Mouse (Mus musculus): ENCODE measurements at regions not wholly inside any gene's neighbourhood (a gene's known extent, or its start where the extent isn't known, plus 50 kb on each side); places are given as distances from the start of the nearest gene placed in this dataset.

GRCm38 (mm10) chr9:46684113-46684850 is 314.3 kb upstream of the Gm4791 start:
- 76% methylated on average over 15 of the region's 15 CpGs for WGBS
- Histone ChIP-seq H3K4me3 (ENCODE audit: low read depth, low read length) (no peak overlapping the region), H3K4me2 (ENCODE audit: low read depth, low read length) (no peak overlapping the region), H3K9ac (replicated peaks; ENCODE audit: low read length) (no peak overlapping the region), H3K36me3 (replicated peaks; ENCODE audit: control insufficient read depth, insufficient read depth, low read depth, low read length) (no peaks in the 10 kb centered on the region), H3K27ac (replicated peaks; ENCODE audit: low read depth, low read length) (no peak overlapping the region), H3K4me1 (ENCODE audit: control insufficient read depth, insufficient read depth, low read length) (no peaks in the 10 kb centered on the region), H3K9me3 (replicated peaks; ENCODE audit: control insufficient read depth, low read length) (no peaks in the 10 kb centered on the region), H3K27me3 (ENCODE audit: control insufficient read depth, insufficient read depth, low read length) (no peaks in the 10 kb centered on the region)
- ATAC-seq (replicated peaks; ENCODE audit: insufficient number of reproducible peaks, low FRiP score, low TSS enrichment, low read depth), result no peak
- DNase-seq (ENCODE audit: low spot score), result no peak

GRCm38 (mm10) chr9:46672050-46672449 is 326.5 kb upstream of the Gm4791 start:
- 25% methylated on average over 3 of the region's 3 CpGs for WGBS
- DNase-seq (ENCODE audit: low spot score), result no peak
- no peaks in the 10 kb centered on the region for H3K27me3 ChIP-seq (ENCODE audit: control insufficient read depth, insufficient read depth, low read length)

GRCm38 (mm10) chr9:46654422-46654821 is 334.6 kb upstream of the 4931429L15Rik start:
- ATAC-seq (replicated peaks; ENCODE audit: insufficient number of reproducible peaks, low FRiP score, low TSS enrichment, low read depth) (no peak), DNase-seq (ENCODE audit: low spot score) (no peak)
- Histone ChIP-seq H3K4me1 (ENCODE audit: control insufficient read depth, insufficient read depth, low read length) (no peaks in the 10 kb centered on the region), H3K4me3 (ENCODE audit: low read depth, low read length) (no peak overlapping the region), H3K9ac (replicated peaks; ENCODE audit: low read length) (no peak overlapping the region), H3K36me3 (replicated peaks; ENCODE audit: control insufficient read depth, insufficient read depth, low read depth, low read length) (no peaks in the 10 kb centered on the region), H3K4me2 (ENCODE audit: low read depth, low read length) (no peak overlapping the region), H3K9me3 (replicated peaks; ENCODE audit: control insufficient read depth, low read length) (no peaks in the 10 kb centered on the region), H3K27me3 (ENCODE audit: control insufficient read depth, insufficient read depth, low read length) (no peaks in the 10 kb centered on the region), H3K27ac (replicated peaks; ENCODE audit: low read depth, low read length) (no peak overlapping the region)
- WGBS, result 84% methylated on average over 8 of the region's 8 CpGs

More at GRCm38 (mm10) chr9:46672050-46672449, 326.5 kb upstream of the Gm4791 start:
- Histone ChIP-seq H3K4me1 (ENCODE audit: control insufficient read depth, insufficient read depth, low read length) (no peaks in the 10 kb centered on the region), H3K27ac (replicated peaks; ENCODE audit: low read depth, low read length) (no peak overlapping the region), H3K9me3 (replicated peaks; ENCODE audit: control insufficient read depth, low read length) (no peaks in the 10 kb centered on the region), H3K9ac (replicated peaks; ENCODE audit: low read length) (no peak overlapping the region), H3K36me3 (replicated peaks; ENCODE audit: control insufficient read depth, insufficient read depth, low read depth, low read length) (no peaks in the 10 kb centered on the region), H3K4me3 (ENCODE audit: low read depth, low read length) (no peak overlapping the region), H3K4me2 (ENCODE audit: low read depth, low read length) (no peak overlapping the region)
- ATAC-seq (replicated peaks; ENCODE audit: insufficient number of reproducible peaks, low FRiP score, low TSS enrichment, low read depth), result no peak

- no peaks in the 10 kb centered on the region for H3K9me3 ChIP-seq (replicated peaks; ENCODE audit: control insufficient read depth, low read length)
- H3K36me3 ChIP-seq (replicated peaks; ENCODE audit: control insufficient read depth, insufficient read depth, low read depth, low read length), result no peaks in the 10 kb centered on the region
- H3K4me3 ChIP-seq (ENCODE audit: low read depth, low read length), result no peak overlapping the region
- no peak overlapping the region for H3K27ac ChIP-seq (replicated peaks; ENCODE audit: low read depth, low read length)
- no peaks in the 10 kb centered on the region for H3K27me3 ChIP-seq (ENCODE audit: control insufficient read depth, insufficient read depth, low read length)
- ATAC-seq (replicated peaks; ENCODE audit: insufficient number of reproducible peaks, low FRiP score, low TSS enrichment, low read depth) (no peak), DNase-seq (ENCODE audit: low spot score) (no peak)
- no peak overlapping the region for H3K9ac ChIP-seq (replicated peaks; ENCODE audit: low read length)
- no peaks in the 10 kb centered on the region for H3K4me1 ChIP-seq (ENCODE audit: control insufficient read depth, insufficient read depth, low read length)
- no peak overlapping the region for H3K4me2 ChIP-seq (ENCODE audit: low read depth, low read length)
- WGBS, result 44% methylated on average over 9 of the region's 9 CpGs
Measured at GRCm38 (mm10) chr9:46647238-46647922, 327.6 kb upstream of the 4931429L15Rik start.

GRCm38 (mm10) chr9:46645469-46645884 is 325.7 kb upstream of the 4931429L15Rik start:
- H3K4me1 ChIP-seq (ENCODE audit: control insufficient read depth, insufficient read depth, low read length), result no peaks in the 10 kb centered on the region
- peak; percentile 6 for DNase-seq (ENCODE audit: low spot score)

GRCm38 (mm10) chr9:46643551-46643950 is 323.8 kb upstream of the 4931429L15Rik start:
- ATAC-seq (replicated peaks; ENCODE audit: insufficient number of reproducible peaks, low FRiP score, low TSS enrichment, low read depth) (no peak), DNase-seq (ENCODE audit: low spot score) (no peak)
- Histone ChIP-seq H3K9me3 (replicated peaks; ENCODE audit: control insufficient read depth, low read length) (no peaks in the 10 kb centered on the region), H3K4me3 (ENCODE audit: low read depth, low read length) (no peak overlapping the region), H3K4me2 (ENCODE audit: low read depth, low read length) (no peak overlapping the region), H3K27ac (replicated peaks; ENCODE audit: low read depth, low read length) (no peak overlapping the region), H3K27me3 (ENCODE audit: control insufficient read depth, insufficient read depth, low read length) (no peaks in the 10 kb centered on the region), H3K4me1 (ENCODE audit: control insufficient read depth, insufficient read depth, low read length) (no peaks in the 10 kb centered on the region), H3K9ac (replicated peaks; ENCODE audit: low read length) (no peak overlapping the region), H3K36me3 (replicated peaks; ENCODE audit: control insufficient read depth, insufficient read depth, low read depth, low read length) (no peaks in the 10 kb centered on the region)
- 70% methylated on average over 3 of the region's 3 CpGs for WGBS

More at GRCm38 (mm10) chr9:46645469-46645884, 325.7 kb upstream of the 4931429L15Rik start:
- no peak overlapping the region for H3K4me3 ChIP-seq (ENCODE audit: low read depth, low read length)
- no peak overlapping the region for H3K4me2 ChIP-seq (ENCODE audit: low read depth, low read length)
- 20% methylated on average over 7 of the region's 7 CpGs for WGBS
- H3K27me3 ChIP-seq (ENCODE audit: control insufficient read depth, insufficient read depth, low read length), result no peaks in the 10 kb centered on the region
- H3K27ac ChIP-seq (replicated peaks; ENCODE audit: low read depth, low read length), result no peak overlapping the region
- no peak for ATAC-seq (replicated peaks; ENCODE audit: insufficient number of reproducible peaks, low FRiP score, low TSS enrichment, low read depth)
- no peak overlapping the region for H3K9ac ChIP-seq (replicated peaks; ENCODE audit: low read length)
- H3K36me3 ChIP-seq (replicated peaks; ENCODE audit: control insufficient read depth, insufficient read depth, low read depth, low read length), result no peaks in the 10 kb centered on the region
- H3K9me3 ChIP-seq (replicated peaks; ENCODE audit: control insufficient read depth, low read length), result no peaks in the 10 kb centered on the region

GRCm38 (mm10) chr9:46642696-46643095 is 322.9 kb upstream of the 4931429L15Rik start:
- Histone ChIP-seq H3K4me1 (ENCODE audit: control insufficient read depth, insufficient read depth, low read length) (no peaks in the 10 kb centered on the region), H3K4me2 (ENCODE audit: low read depth, low read length) (no peak overlapping the region), H3K4me3 (ENCODE audit: low read depth, low read length) (no peak overlapping the region), H3K9ac (replicated peaks; ENCODE audit: low read length) (no peak overlapping the region), H3K27ac (replicated peaks; ENCODE audit: low read depth, low read length) (no peak overlapping the region), H3K36me3 (replicated peaks; ENCODE audit: control insufficient read depth, insufficient read depth, low read depth, low read length) (no peaks in the 10 kb centered on the region), H3K27me3 (ENCODE audit: control insufficient read depth, insufficient read depth, low read length) (no peaks in the 10 kb centered on the region), H3K9me3 (replicated peaks; ENCODE audit: control insufficient read depth, low read length) (no peaks in the 10 kb centered on the region)
- 11% methylated on average over 9 of the region's 9 CpGs for WGBS
- DNase-seq (ENCODE audit: low spot score) (peak; percentile 84), ATAC-seq (replicated peaks; ENCODE audit: insufficient number of reproducible peaks, low FRiP score, low TSS enrichment, low read depth) (no peak)
